Mouse (Mus musculus): ENCODE data around the gene Adgrg5. TPM values are rescaled to one million over a fixed set of nuclear protein-coding genes. Genes with fewer than 3 reads are reported as not detected.

The Adgrg5 gene
- polyA plus RNA-seq, 1 experiment from 2014 or later, result 0.07 TPM

DNA sequence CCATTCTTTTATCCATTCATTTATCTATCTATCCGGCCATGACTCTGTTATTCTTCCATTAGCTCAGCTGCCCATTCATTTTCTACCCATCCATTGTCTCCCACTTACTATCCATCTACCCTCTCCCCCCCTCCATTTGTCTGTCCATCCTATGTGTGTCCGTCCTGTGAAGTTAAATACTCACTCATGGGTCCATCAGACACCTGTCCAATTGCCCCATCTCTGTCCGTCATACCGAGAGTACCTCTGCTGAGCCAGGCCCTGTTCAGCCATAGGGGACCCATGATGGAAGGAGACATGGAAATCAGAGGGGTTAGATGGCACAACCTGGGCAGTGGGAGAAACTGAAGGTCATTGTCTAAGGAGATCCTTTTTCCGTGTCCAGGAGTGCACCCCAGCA, 27.0 kb downstream of the Adgrg5 start:
- Histone ChIP-seq H3K9ac (no peak overlapping the region), H3K36me3 (no peaks in the 10 kb centered on the region), H3K9me3 (no peaks in the 10 kb centered on the region), H3K27ac (no peak overlapping the region), H3K4me3 (no peak overlapping the region), H3K27me3 (no peaks in the 10 kb centered on the region), H3K4me1 (peaks cover 4% of the 10 kb centered on the region; the same call in 1 of the 2 replicates), H3K4me2 (no peak overlapping the region)
- WGBS, result 77% methylated on average over 5 of the region's 5 CpGs
- no peak for ATAC-seq (ENCODE audit: insufficient number of reproducible peaks, insufficient read depth, low FRiP score, low TSS enrichment, low read depth)

DNA sequence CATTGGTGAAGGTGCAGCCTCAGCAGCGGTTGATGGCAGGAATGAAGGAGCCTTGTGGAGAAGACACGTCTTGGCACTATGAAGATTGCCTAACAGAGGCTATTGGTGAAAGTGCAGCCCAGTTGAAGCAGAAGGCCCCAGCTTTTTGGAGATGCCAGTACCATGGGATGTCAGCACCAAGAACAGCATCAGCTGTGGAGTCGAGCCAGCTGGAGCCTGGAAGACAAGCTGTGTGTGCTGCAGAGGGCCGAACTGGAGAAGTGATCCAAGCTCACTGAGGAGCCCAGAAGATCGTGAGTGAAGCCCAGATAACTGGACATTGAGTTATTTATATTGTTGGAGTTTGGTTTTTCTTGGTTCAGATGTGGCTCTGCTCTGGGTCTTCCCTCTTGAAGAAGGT, 28.6 kb downstream of the Adgrg5 start:
- WGBS, result 71% methylated on average over 5 of the region's 5 CpGs
- Histone ChIP-seq H3K27ac (no peak overlapping the region), H3K36me3 (no peaks in the 10 kb centered on the region), H3K4me2 (no peak overlapping the region), H3K4me3 (no peak overlapping the region), H3K27me3 (no peaks in the 10 kb centered on the region), H3K4me1 (no peaks in the 10 kb centered on the region), H3K9me3 (no peaks in the 10 kb centered on the region), H3K9ac (no peak overlapping the region)
- ATAC-seq (ENCODE audit: insufficient number of reproducible peaks, insufficient read depth, low FRiP score, low TSS enrichment, low read depth), result no peak

DNA sequence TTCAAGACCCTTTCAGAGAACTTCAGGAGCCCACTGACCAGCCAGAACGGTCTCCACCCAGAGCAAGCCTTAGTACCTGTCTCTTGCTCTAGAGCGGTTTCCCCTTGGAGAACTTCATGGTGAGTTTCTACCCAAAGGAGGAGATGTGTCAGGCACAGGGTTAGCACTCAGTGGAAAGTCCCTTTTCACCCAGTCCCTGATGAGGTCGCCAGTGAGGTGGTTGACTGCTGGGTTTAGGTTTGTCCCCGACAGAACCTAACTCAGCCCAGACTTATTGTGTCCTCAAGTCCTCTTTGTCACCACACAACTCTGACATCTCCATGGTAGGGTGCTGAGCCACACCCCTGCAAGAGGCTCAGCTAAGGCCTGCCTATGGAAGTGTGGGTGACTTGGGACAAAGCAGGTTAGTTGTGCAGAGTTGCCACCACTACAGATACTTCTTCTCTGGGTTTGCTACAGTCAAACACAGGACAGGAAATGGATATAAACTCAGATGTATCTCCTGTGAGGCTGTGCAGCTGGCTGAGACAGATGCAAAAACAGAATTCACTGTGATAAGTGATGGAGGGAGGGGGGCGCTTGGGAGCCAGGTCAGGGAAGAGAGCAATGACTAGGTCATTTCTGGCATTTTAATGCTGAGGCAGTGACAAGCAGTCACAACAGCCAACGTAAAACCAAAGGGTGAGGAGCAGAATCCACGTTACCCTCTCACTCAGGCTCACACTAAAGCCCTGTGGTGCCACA, 30.3 kb downstream of the Adgrg5 start:
- no peaks in the 10 kb centered on the region for H3K27me3 ChIP-seq
- H3K4me3 ChIP-seq, result no peak overlapping the region
- H3K27ac ChIP-seq, result no peak overlapping the region
- H3K4me2 ChIP-seq, result no peak overlapping the region
- 77% methylated on average over 7 of the region's 7 CpGs for WGBS
- no peaks in the 10 kb centered on the region for H3K9me3 ChIP-seq
- H3K4me1 ChIP-seq, result no peaks in the 10 kb centered on the region
- H3K9ac ChIP-seq, result no peak overlapping the region
- ATAC-seq (ENCODE audit: insufficient number of reproducible peaks, insufficient read depth, low FRiP score, low TSS enrichment, low read depth), result no peak
- H3K36me3 ChIP-seq, result no peaks in the 10 kb centered on the region

GRCm38 (mm10) chr8:94954368-94954737, 30.9 kb downstream of the Adgrg5 start:
- Histone ChIP-seq H3K4me1 (no peaks in the 10 kb centered on the region), H3K9me3 (no peaks in the 10 kb centered on the region), H3K4me2 (no peak overlapping the region), H3K27ac (no peak overlapping the region), H3K27me3 (no peaks in the 10 kb centered on the region), H3K9ac (no peak overlapping the region), H3K36me3 (no peaks in the 10 kb centered on the region), H3K4me3 (no peak overlapping the region)
- no peak for ATAC-seq (ENCODE audit: insufficient number of reproducible peaks, insufficient read depth, low FRiP score, low TSS enrichment, low read depth)
- whole genome bisulfite sequencing, result 68% methylated on average over 7 of the region's 7 CpGs

- H3K27ac ChIP-seq, result no peak overlapping the region
- no peak for ATAC-seq (ENCODE audit: insufficient number of reproducible peaks, insufficient read depth, low FRiP score, low TSS enrichment, low read depth)
- no peak overlapping the region for H3K9ac ChIP-seq
- H3K4me1 ChIP-seq, result no peaks in the 10 kb centered on the region
- no peaks in the 10 kb centered on the region for H3K36me3 ChIP-seq
- no peaks in the 10 kb centered on the region for H3K9me3 ChIP-seq
- H3K4me3 ChIP-seq, result no peak overlapping the region
- WGBS, result 35% methylated on average over 9 of the region's 9 CpGs
- no peaks in the 10 kb centered on the region for H3K27me3 ChIP-seq
- H3K4me2 ChIP-seq, result no peak overlapping the region
These were observed 31.6 kb downstream of the Adgrg5 start for GRCm38 (mm10) chr8:94954921-94955758.

GRCm38 (mm10) chr8:94956078-94956574, 32.6 kb downstream of the Adgrg5 start:
- no peaks in the 10 kb centered on the region for H3K9me3 ChIP-seq
- H3K4me3 ChIP-seq, result no peak overlapping the region
- H3K27ac ChIP-seq, result no peak overlapping the region
- 86% methylated on average over 1 of the region's 1 CpGs for WGBS
- no peak overlapping the region for H3K4me2 ChIP-seq
- ATAC-seq (ENCODE audit: insufficient number of reproducible peaks, insufficient read depth, low FRiP score, low TSS enrichment, low read depth), result no peak
- no peak overlapping the region for H3K9ac ChIP-seq
- H3K27me3 ChIP-seq, result no peaks in the 10 kb centered on the region
- H3K4me1 ChIP-seq, result no peaks in the 10 kb centered on the region
- no peaks in the 10 kb centered on the region for H3K36me3 ChIP-seq

GRCm38 (mm10) chr8:94962201-94962600, 38.7 kb downstream of the Adgrg5 start:
- 78% methylated on average over 1 of the region's 1 CpGs for WGBS
- H3K9ac ChIP-seq, result no peak overlapping the region
- no peaks in the 10 kb centered on the region for H3K9me3 ChIP-seq
- H3K4me3 ChIP-seq, result no peak overlapping the region
- no peaks in the 10 kb centered on the region for H3K36me3 ChIP-seq
- ATAC-seq (ENCODE audit: insufficient number of reproducible peaks, insufficient read depth, low FRiP score, low TSS enrichment, low read depth), result no peak
- H3K4me2 ChIP-seq, result no peak overlapping the region
- H3K27ac ChIP-seq, result no peak overlapping the region
- no peaks in the 10 kb centered on the region for H3K27me3 ChIP-seq
- H3K4me1 ChIP-seq, result no peaks in the 10 kb centered on the region

DNA sequence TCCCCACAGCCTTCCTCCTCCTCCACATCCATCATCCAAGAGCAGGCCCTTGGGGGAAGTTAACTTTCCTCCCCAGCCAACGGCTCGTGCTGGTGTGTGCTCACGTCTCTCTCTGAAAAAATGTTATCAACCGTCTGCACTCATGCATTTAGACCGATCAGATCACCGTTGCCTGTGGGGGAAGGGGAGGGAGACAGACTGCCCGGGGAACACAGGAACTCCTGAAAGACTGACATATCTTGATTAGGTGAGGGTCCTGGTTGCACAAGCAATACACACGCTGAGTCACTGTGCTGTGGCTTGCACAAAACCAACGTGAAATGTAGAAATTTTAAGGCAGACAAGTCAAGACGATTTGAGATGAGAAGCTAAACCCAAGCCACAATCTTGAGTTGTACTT, 41.3 kb downstream of the Adgrg5 start:
- H3K27me3 ChIP-seq, result no peaks in the 10 kb centered on the region
- no peak overlapping the region for H3K4me2 ChIP-seq
- H3K9me3 ChIP-seq, result no peaks in the 10 kb centered on the region
- H3K36me3 ChIP-seq, result no peaks in the 10 kb centered on the region
- no peak for ATAC-seq (ENCODE audit: insufficient number of reproducible peaks, insufficient read depth, low FRiP score, low TSS enrichment, low read depth)
- H3K4me1 ChIP-seq, result no peaks in the 10 kb centered on the region
- H3K9ac ChIP-seq, result no peak overlapping the region
- no peak overlapping the region for H3K4me3 ChIP-seq
- WGBS, result 44% methylated on average over 10 of the region's 10 CpGs
- no peak overlapping the region for H3K27ac ChIP-seq

- no peaks in the 10 kb centered on the region for H3K27me3 ChIP-seq
- ATAC-seq (ENCODE audit: insufficient number of reproducible peaks, insufficient read depth, low FRiP score, low TSS enrichment, low read depth), result no peak
- no peaks in the 10 kb centered on the region for H3K4me1 ChIP-seq
- WGBS, result 22% methylated on average over 7 of the region's 7 CpGs
- H3K9me3 ChIP-seq, result no peaks in the 10 kb centered on the region
- no peaks in the 10 kb centered on the region for H3K36me3 ChIP-seq
- H3K4me2 ChIP-seq, result no peak overlapping the region
- H3K9ac ChIP-seq, result no peak overlapping the region
- no peak overlapping the region for H3K27ac ChIP-seq
- no peak overlapping the region for H3K4me3 ChIP-seq
These were observed 43.1 kb downstream of the Adgrg5 start for GRCm38 (mm10) chr8:94966578-94966977.

GRCm38 (mm10) chr8:94967071-94967470, 43.6 kb downstream of the Adgrg5 start:
- H3K4me2 ChIP-seq, result no peak overlapping the region
- ATAC-seq (ENCODE audit: insufficient number of reproducible peaks, insufficient read depth, low FRiP score, low TSS enrichment, low read depth), result no peak
- no peak overlapping the region for H3K27ac ChIP-seq
- 84% methylated on average over 4 of the region's 4 CpGs for WGBS
- no peak overlapping the region for H3K9ac ChIP-seq
- H3K4me3 ChIP-seq, result no peak overlapping the region
- H3K36me3 ChIP-seq, result no peaks in the 10 kb centered on the region
- H3K27me3 ChIP-seq, result no peaks in the 10 kb centered on the region
- no peaks in the 10 kb centered on the region for H3K9me3 ChIP-seq
- H3K4me1 ChIP-seq, result no peaks in the 10 kb centered on the region

DNA sequence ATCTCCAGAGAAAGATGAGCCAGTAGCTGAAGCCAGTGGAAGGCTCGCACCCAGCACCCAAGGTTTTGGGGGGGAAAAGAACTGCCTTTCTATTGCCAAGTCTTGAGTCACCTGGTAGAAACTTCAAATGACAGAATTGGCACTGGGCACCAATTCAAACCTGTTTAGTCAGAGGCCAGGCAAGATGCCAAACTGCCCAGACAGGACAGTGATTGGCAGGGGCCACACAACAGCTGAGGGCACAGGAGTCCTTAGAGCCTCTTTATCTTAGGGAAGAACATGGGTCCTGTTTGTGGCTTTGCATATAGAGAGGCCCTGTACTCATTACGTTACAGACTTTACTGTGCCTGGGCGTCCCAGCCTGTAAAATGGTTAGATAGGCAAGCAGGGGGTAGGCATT, 44.1 kb downstream of the Adgrg5 start:
- Histone ChIP-seq H3K4me1 (no peaks in the 10 kb centered on the region), H3K9ac (no peak overlapping the region), H3K9me3 (no peaks in the 10 kb centered on the region), H3K27me3 (no peaks in the 10 kb centered on the region), H3K4me3 (no peak overlapping the region), H3K4me2 (no peak overlapping the region), H3K27ac (no peak overlapping the region), H3K36me3 (no peaks in the 10 kb centered on the region)
- WGBS, result 72% methylated on average over 3 of the region's 3 CpGs
- no peak for ATAC-seq (ENCODE audit: insufficient number of reproducible peaks, insufficient read depth, low FRiP score, low TSS enrichment, low read depth)

DNA sequence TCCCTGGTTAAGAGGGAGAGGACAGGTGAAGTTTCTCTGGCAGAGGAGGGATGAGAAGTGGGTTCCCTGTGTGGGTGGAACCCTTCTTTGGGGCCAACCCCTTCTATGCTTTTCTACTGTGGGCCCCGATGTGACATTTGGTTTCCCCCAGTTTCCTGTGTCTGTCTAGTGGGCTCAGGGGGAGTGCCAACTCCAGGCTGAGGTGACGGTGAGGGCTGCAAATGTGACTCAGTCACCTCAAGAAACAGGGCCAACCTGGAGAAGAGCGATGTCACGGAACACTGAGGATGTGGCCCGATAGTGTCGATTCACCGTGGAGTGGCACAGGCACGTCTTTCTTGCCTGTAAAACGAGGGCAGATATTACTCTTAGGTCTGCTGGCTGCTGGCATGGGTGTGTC, 49.8 kb downstream of the Adgrg5 start:
- Histone ChIP-seq H3K36me3 (no peaks in the 10 kb centered on the region), H3K27me3 (peaks cover 13% of the 10 kb centered on the region), H3K9me3 (no peaks in the 10 kb centered on the region), H3K4me3 (no peak overlapping the region), H3K4me2 (no peak overlapping the region), H3K4me1 (0 out of 2 replicates have a peak, but pooled peaks cover 9% of the 10 kb centered on the region), H3K9ac (no peak overlapping the region), H3K27ac (no peak overlapping the region)
- ATAC-seq (ENCODE audit: insufficient number of reproducible peaks, insufficient read depth, low FRiP score, low TSS enrichment, low read depth), result no peak
- WGBS, result 88% methylated on average over 9 of the region's 9 CpGs

All from embryonic facial prominence, embryonic 13.5 days (tissue).